Comparison of ENCODE assay signal across 28 mouse cellular contexts in genomic region chr8:92858475-92859182, GRCm38 (mm10). TPM values are rescaled to one million over a fixed set of nuclear protein-coding genes. Genes with fewer than 3 reads are reported as not detected.
"Had no signal": no experiment of that assay in that cellular context is flagged by ENCODE, and none has a peak within 500 bp of the region (broad histone marks: within the 10 kb centered on the region; RNA-seq: fewer than 3 reads in every experiment).

No protein-coding gene starts in this region.

- ATAC-seq: hindbrain, postnatal 0 days; intestine, embryonic 16.5 days; liver, embryonic 12.5 days had no signal

- H3K27me3 ChIP-seq: limb, embryonic 15.5 days had no signal

- H3K4me3 ChIP-seq: heart, embryonic 12.5 days; hindbrain, embryonic 13.5 days; hindbrain, embryonic 15.5 days; kidney, embryonic 15.5 days; layer of hippocampus, adult 2 months; left cerebral cortex, adult 2 months; limb, embryonic 13.5 days; limb, embryonic 15.5 days; liver, embryonic 12.5 days had no signal

- DNase-seq: gastrocnemius, postnatal 14 days; gastrocnemius, postnatal 36 days; heart, adult 18-20 months; heart, postnatal 10 days; heart, postnatal 36 days; kidney, adult 11 months; kidney, adult 2 months; kidney, adult 9 months; kidney, postnatal 14 days; kidney, postnatal 36 days had no signal

- H3K9me3 ChIP-seq: heart, embryonic 12.5 days; hindbrain, embryonic 13.5 days; hindbrain, embryonic 15.5 days; kidney, embryonic 15.5 days; limb, embryonic 13.5 days; limb, embryonic 15.5 days; liver, embryonic 12.5 days had no signal

- H3K4me2 ChIP-seq: heart, embryonic 12.5 days; hindbrain, embryonic 13.5 days; hindbrain, embryonic 15.5 days; kidney, embryonic 15.5 days; limb, embryonic 13.5 days; limb, embryonic 15.5 days; liver, embryonic 12.5 days had no signal

- H3K9ac ChIP-seq: heart, embryonic 12.5 days; hindbrain, embryonic 13.5 days; hindbrain, embryonic 15.5 days; kidney, embryonic 15.5 days; limb, embryonic 13.5 days; limb, embryonic 15.5 days; liver, embryonic 12.5 days; liver, embryonic 14.5 days had no signal

- H3K36me3 ChIP-seq: heart, embryonic 12.5 days; hindbrain, embryonic 13.5 days; hindbrain, embryonic 15.5 days; kidney, embryonic 15.5 days; liver, embryonic 12.5 days had no signal

- H3K27ac ChIP-seq: hindbrain, embryonic 13.5 days; hindbrain, embryonic 15.5 days; hindbrain, postnatal 0 days; kidney, embryonic 15.5 days; kidney, postnatal 0 days; layer of hippocampus, adult 2 months; left cerebral cortex, adult 2 months; limb, embryonic 13.5 days; limb, embryonic 15.5 days; liver, embryonic 12.5 days; liver, embryonic 14.5 days had no signal

RNA-seq across cellular contexts. Expression of gene Capns2, which starts 42.6 kb away (rescaled TPM):
- total RNA-seq: gastrocnemius, adult 18-20 months; gastrocnemius, adult 8-10 months; gastrocnemius, postnatal 14 days; gastrocnemius, postnatal 36 days; heart, adult 18-20 months; heart, postnatal 10 days; heart, postnatal 36 days; hematopoietic stem cell, adult 5-6 weeks had no signal
- polyA plus RNA-seq: hindbrain, embryonic 11.5 days; hindbrain, postnatal 0 days; intestine, embryonic 16.5 days; kidney, postnatal 0 days; liver, adult 2 months; liver, embryonic 12.5 days had no signal
